Mouse (Mus musculus) embryonic fibroblast, embryonic 13.5 days (primary cell): ENCODE measurements at regions not wholly inside any gene's neighbourhood (a gene's known extent, or its start where the extent isn't known, plus 50 kb on each side); places are given as distances from the start of the nearest gene placed in this dataset.

Experiments
- H3K27ac ChIP-seq: 2 replicates; pipeline ENCODE4 v1.5.1; 2012; ENCODE audit warnings: low read length, control low read depth, inconsistent platforms; ENCODE audit not compliant: insufficient read depth
- H3K4me1 ChIP-seq: 2 replicates; pipeline ENCODE4 v1.6.1; 2011; ENCODE audit warnings: low read length; ENCODE audit not compliant: control insufficient read depth, insufficient read depth
- H3K4me3 ChIP-seq: 2 replicates; pipeline ENCODE4 v1.5.1; 2011; ENCODE audit warnings: mild to moderate bottlenecking, control low read depth, low read length; ENCODE audit not compliant: insufficient read depth
- CTCF ChIP-seq: IDR thresholded peaks from 2 replicates; pipeline ENCODE4 v1.5.1; 2011; ENCODE audit warnings: mild to moderate bottlenecking, control low read depth, low read length, moderate library complexity, borderline replicate concordance; ENCODE audit not compliant: insufficient read depth
- POLR2A ChIP-seq: IDR thresholded peaks from 2 replicates; pipeline ENCODE4 v1.6.1; 2011; ENCODE audit warnings: low read depth, mild to moderate bottlenecking, control low read depth, low read length, moderate library complexity

DNA sequence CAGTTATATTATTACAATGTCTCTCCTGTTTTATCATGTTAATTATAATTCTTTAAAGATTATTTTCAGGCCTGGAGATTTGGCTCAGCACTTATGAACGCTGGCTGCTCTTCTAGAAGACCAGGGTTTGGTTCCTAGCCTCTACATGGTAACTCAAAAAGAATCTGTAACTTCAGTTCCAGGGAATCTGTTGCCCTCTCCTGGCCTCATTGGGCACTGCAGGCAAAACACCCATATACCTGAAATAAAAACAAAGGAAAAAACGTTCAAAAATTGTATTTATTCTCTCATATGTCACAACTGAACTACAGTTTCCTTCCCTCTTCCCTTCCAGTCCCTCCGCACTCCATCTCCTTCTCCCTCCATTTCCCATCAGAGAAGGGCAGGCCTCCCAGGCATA lies 201.9 kb upstream of the Kit start:
- Histone ChIP-seq H3K27ac (no peak overlapping the region), H3K4me1 (no peaks in the 10 kb centered on the region; the same call in 1 of the 2 replicates)
- TF ChIP-seq POLR2A (no peak), CTCF (no peak)

DNA sequence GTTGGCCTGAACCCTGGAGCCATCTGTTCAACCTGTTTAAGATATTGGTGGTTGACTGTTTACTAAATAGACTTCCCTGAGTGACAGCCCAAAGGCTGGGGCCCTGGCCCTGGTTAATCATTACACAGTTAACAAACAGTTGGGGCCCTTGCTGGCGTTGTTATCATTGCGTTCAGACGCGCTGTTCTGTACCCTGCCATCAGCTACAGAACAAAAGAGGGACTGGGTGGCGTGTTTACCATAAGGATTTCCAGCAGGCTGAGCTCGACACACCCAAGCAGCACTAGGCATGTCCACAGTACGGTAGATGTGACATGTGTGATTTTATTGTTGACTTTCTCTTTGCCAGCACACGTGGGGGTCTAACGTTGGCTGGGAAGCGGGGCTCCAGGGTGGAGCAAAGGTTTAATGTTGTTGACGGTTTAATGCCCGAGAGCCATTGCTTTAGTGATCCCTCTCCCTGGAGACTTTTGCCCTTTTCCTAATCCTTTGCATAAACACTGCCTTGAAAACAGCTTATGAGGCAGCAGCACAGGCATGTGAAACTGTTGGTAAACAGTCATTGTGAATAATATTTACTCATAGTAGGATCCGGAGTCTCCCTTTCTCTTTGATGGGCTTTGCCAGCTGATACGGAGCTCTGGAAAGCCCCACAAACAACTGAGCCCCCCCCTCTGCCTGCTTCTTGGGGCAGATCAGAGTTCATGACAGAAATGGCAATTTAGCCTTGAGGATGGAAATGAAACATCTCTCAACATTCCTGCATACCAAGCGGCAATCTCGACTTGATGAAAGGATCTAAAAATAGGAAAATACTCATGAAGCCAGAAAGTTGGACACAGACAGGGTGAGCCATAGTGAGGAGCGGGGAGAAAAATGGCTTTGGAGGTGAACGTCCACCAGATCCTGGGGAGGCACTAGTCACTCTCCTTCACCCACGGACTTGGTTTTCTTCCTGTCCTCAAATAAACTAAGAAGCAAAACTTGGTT lies 197.1 kb upstream of the Kit start:
- TF ChIP-seq POLR2A: no peak
- H3K4me1 ChIP-seq: no peaks in the 10 kb centered on the region; the same call in 1 of the 2 replicates
- H3K4me3 ChIP-seq: no peak overlapping the region
- H3K27ac ChIP-seq: no peak overlapping the region

More for the DNA sequence above, 201.9 kb upstream of the Kit start:
- no peak overlapping the region for H3K4me3 ChIP-seq

DNA sequence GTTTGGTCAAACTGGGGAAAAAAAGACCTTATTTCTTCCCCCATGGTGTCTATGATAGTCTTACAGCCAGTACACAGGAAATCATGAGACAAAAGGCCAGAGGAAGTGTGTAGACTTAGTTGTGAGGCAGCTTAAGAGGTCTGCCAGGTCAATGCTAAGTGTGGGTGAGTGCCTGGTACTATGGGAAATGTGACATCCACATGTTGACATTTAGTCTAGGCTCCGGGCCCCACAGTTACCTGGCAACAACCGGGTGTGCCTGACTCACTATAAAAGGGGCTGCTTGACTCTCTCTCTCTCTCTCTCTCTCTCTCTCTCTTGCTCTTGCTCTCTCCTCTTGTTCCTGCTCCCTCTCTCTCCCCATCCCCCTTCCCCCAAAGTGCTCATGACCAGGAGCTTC lies 196.1 kb upstream of the Kit start:
- no peaks in the 10 kb centered on the region; the same call in 1 of the 2 replicates for H3K4me1 ChIP-seq
- no peak overlapping the region for H3K4me3 ChIP-seq
- TF ChIP-seq POLR2A (no peak), CTCF (no peak)

DNA sequence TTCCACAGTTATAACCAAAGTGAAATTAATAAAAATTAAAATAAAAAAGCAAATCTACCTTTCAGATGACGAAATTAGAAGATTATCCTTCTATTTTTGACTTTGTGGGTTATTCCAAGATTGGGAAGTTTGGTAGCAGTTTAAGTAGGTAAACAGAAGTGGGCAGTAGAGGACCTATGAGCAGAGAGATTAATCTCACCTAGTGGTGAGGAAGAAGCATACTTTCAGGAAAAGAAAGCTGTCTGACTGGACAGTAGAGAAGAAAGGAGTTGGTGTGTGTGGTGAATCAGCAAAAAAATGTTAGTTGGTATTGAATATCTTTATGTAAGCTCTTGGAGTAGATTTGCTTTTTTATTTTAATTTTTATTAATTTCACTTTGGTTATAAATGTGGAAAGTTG lies 194.4 kb upstream of the Kit start:
- no peak overlapping the region for H3K4me3 ChIP-seq

More for the DNA sequence above, 196.1 kb upstream of the Kit start:
- no peak overlapping the region for H3K27ac ChIP-seq

DNA sequence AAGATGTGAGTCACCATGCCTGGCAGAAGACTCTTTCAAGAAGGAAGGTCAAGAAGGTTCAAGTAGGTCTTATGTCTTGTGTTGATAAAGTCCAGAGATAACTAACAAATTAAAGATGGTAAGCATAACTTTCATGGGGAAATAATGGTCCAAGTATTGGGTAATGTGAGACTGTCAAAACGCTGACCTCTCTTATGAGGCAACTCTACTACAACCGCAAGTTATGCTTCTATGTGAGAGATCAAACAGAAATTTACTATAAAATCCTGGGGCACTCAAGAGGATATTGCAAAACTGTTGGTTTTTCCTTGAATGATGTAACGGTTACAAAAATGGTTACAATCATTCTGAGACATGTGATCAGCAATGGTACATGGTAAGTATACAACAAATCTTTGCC lies 192.6 kb upstream of the Kit start:
- Histone ChIP-seq H3K4me1 (no peaks in the 10 kb centered on the region; the same call in 1 of the 2 replicates), H3K27ac (no peak overlapping the region), H3K4me3 (no peak overlapping the region)
- TF ChIP-seq POLR2A: no peak
- no peak for TF ChIP-seq CTCF

More for the DNA sequence above, 194.4 kb upstream of the Kit start:
- TF ChIP-seq CTCF (no peak), POLR2A (no peak)
- H3K27ac ChIP-seq: no peak overlapping the region
- no peaks in the 10 kb centered on the region; the same call in 1 of the 2 replicates for H3K4me1 ChIP-seq

DNA sequence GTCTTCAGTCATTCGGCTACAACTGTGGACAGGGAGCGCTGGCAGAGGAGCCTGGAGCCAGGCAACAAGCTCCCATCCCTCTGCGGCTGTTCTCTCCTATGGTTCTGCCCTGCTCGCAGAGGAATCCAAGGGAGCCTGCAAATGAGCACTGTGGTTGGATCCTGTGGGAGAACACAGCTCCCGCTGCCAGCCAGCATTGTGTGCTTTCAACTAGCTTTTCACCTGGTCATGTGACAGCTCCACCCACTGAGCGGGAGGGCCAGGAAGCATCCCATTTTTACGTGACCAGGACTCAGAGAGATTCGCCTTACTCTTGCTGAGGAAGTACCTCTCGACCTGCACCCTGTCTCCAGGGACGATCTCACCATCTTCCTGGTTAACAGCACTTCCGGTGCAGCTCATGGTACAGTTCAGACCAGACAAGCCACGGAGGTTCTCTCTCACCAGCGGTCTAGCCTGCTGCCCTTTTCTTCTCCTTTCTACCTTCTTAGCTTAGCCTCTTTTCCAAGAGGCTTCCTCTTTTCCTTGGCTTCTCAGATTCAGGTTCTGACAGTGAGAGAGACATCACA lies 186.7 kb upstream of the Kit start:
- TF ChIP-seq POLR2A (no peak), CTCF (no peak)
- H3K4me1 ChIP-seq: no peaks in the 10 kb centered on the region
- no peak overlapping the region for H3K27ac ChIP-seq
- H3K4me3 ChIP-seq: no peak overlapping the region

DNA sequence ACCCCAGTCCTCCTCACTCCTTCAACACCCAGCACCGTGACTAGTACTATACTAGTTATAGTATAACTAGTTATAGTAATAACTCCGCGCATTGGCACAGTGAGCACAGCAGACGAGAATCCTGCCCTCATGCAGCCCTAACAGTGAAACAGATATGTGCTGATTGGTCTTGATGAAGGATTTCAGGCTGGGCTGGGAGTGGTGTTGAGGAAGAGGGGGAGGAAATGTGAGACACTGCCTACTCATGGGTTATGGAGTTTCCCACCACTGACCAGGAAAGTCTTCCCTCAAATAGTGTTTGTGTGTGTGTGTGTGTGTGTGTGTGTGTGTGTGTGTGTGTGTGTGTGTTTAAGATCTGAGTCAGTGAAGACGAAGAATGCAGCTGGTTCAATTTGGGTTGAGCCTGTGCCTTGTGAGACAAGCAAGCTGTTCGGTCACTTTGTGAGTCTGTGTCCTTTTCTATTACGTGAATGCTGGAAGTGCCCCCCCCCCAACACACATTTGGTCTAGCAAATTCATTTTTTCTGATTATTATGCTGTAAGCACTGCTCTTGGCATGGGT lies 185.9 kb upstream of the Kit start:
- TF ChIP-seq POLR2A (no peak), CTCF (no peak)
- H3K4me3 ChIP-seq: no peak overlapping the region
- H3K27ac ChIP-seq: no peak overlapping the region
- H3K4me1 ChIP-seq: no peaks in the 10 kb centered on the region

DNA sequence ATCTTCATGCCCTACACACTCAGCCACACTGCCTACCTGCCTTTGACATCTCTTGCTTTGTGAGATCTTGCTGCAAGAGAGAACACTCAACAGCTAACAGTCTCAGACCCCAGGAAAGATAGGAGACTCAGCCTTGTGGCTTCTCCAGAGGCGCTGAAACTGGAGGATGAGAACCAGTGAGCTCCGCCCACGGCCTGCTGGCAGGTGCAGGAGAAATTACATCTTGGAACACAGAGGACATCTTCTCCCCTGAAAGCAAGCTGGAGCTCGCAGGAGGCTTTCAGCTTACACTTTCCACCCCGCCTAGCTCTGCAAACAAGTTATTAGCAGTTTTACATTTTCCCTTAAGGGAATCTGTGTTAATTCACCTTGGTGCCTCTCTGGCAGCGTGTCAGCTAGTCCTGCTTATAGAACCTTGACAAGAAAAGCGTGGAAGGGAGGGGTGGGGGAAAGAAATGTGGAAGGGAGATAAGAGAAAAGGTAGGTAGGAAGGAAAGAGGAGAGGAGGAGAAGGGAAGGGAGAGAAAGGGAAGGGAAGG lies 185.2 kb upstream of the Kit start:
- Histone ChIP-seq H3K4me1 (no peaks in the 10 kb centered on the region), H3K27ac (no peak overlapping the region), H3K4me3 (no peak overlapping the region)
- TF ChIP-seq POLR2A: no peak

DNA sequence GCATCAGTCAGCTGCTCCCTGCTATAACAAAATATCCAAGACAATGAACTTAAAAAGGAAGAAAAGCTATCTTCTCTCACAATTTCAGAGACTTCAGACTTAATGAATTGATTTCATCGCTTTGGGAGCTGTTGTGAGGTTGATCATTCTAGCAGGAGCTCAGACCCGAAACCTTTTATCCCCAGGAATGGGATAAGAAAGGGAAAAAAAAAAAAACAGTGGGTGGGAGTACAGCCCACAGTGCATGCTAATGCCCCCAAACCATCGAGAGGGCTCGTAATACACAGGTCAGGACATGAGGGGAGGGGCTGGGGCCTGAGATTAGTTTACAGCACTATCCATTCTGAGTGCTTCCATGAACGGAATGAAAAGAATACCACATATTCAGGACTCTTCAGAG lies 175.9 kb upstream of the Kit start:
- no peak overlapping the region for H3K27ac ChIP-seq
- no peak overlapping the region for H3K4me3 ChIP-seq
- TF ChIP-seq POLR2A (no peak), CTCF (no peak)
- no peaks in the 10 kb centered on the region for H3K4me1 ChIP-seq

DNA sequence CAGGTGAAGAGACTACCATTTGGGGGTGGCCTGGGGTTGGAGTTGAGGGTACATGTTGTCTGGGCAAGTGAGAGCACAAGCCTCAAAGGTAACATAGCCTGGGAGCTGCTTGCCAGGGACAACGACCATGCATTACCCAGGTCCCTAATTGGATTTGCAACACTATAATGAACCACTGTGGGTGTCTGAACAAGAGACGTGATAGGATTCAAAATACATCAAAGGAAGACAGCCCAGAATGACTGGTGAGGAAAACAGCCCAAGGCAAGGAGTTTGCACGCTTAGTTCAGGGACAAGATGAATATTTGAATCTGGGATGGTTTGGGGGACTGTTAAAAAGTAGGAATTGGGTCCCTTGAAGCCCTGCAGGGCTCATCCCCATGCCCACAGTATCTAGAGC lies 173.0 kb upstream of the Kit start:
- H3K4me1 ChIP-seq: no peaks in the 10 kb centered on the region
- H3K4me3 ChIP-seq: no peak overlapping the region
- no peak for TF ChIP-seq CTCF
- no peak for TF ChIP-seq POLR2A
- H3K27ac ChIP-seq: no peak overlapping the region
